Mouse (Mus musculus): ENCODE results near the gene Ggta1.

The Ggta1 gene

GRCm38 (mm10) chr2:35400739-35401138 lies 62.3 kb downstream of the Ggta1 start:
- no peak for DNase-seq (ENCODE audit: low spot score)

GRCm38 (mm10) chr2:35398184-35398828 lies 64.7 kb downstream of the Ggta1 start:
- DNase-seq (ENCODE audit: low spot score): no peak

GRCm38 (mm10) chr2:35397590-35398173 lies 65.3 kb downstream of the Ggta1 start:
- DNase-seq (ENCODE audit: low spot score): peak; percentile 75

GRCm38 (mm10) chr2:35397096-35397495 lies 65.9 kb downstream of the Ggta1 start, which contains the start of gene 4930402F06Rik:
Gene 4930402F06Rik, minus strand, starts transcription at chr2:35397175.
- peak; percentile 35 for DNase-seq (ENCODE audit: low spot score)

GRCm38 (mm10) chr2:35385441-35385871 lies 77.6 kb downstream of the Ggta1 start:
- DNase-seq (ENCODE audit: low spot score): no peak

GRCm38 (mm10) chr2:35379306-35379705 lies 83.7 kb downstream of the Ggta1 start:
- no peak for DNase-seq (ENCODE audit: low spot score)

GRCm38 (mm10) chr2:35377600-35377999 lies 85.4 kb downstream of the Ggta1 start:
- DNase-seq (ENCODE audit: low spot score): no peak

GRCm38 (mm10) chr2:35373003-35373402 lies 90.0 kb downstream of the Ggta1 start:
- DNase-seq (ENCODE audit: low spot score): no peak

GRCm38 (mm10) chr2:35370686-35371085 lies 92.3 kb downstream of the Ggta1 start:
- DNase-seq (ENCODE audit: low spot score): no peak

- no peak for DNase-seq (ENCODE audit: low spot score)
Observed at GRCm38 (mm10) chr2:35367629-35368028, 95.4 kb downstream of the Ggta1 start, which contains the start of gene 4930568D16Rik. Gene 4930568D16Rik, minus strand, starts transcription at chr2:35367729.
